Mouse (Mus musculus): Measurements from ENCODE around the gene Olfml1.
A peak's percentile ranks its signal among the peaks of the same experiment; 100 is the strongest.

The Olfml1 gene

GRCm38 (mm10) chr7:107563727-107564126, 3.5 kb upstream of the Olfml1 start:
- no peaks in the 10 kb centered on the region for H3K27me3 ChIP-seq (ENCODE audit: control insufficient read depth, insufficient read depth, low read length, poor library complexity, severe bottlenecking)

DNA sequence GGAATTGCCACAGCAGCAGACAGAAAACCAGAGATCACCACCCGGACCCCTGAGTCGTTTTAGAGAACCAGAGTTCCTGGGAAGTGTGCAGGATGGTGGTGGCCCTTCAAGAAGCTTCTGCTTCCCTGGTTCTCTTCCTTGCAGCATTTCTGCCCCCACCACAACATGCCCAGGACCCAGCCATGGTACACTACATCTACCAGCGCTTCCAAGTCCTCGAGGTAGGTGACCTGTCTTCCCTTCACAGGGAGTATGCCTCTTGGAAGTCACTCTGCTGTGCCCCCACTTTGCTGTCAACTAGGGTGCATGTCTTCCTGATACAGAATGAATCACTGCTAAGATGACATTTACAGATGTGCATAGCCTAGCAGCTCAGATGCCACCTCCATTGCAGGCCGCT, 428 bp downstream of the Olfml1 start:
- Histone ChIP-seq H3K27me3 (ENCODE audit: control insufficient read depth, insufficient read depth, low read length, poor library complexity, severe bottlenecking) (no peaks in the 10 kb centered on the region), H3K36me3 (ENCODE audit: control insufficient read depth, insufficient read depth, low read length, poor library complexity, severe bottlenecking) (no peaks in the 10 kb centered on the region)
- no peak for DNase-seq (ENCODE audit: low read depth, low spot score)

More at GRCm38 (mm10) chr7:107563727-107564126, 3.5 kb upstream of the Olfml1 start:
- no peaks in the 10 kb centered on the region for H3K36me3 ChIP-seq (ENCODE audit: control insufficient read depth, insufficient read depth, low read length, poor library complexity, severe bottlenecking)
- no peak for DNase-seq (ENCODE audit: low read depth, low spot score)

- no peak for DNase-seq (ENCODE audit: low read depth, low spot score)
- Histone ChIP-seq H3K36me3 (ENCODE audit: control insufficient read depth, insufficient read depth, low read length, poor library complexity, severe bottlenecking) (no peaks in the 10 kb centered on the region), H3K27me3 (ENCODE audit: control insufficient read depth, insufficient read depth, low read length, poor library complexity, severe bottlenecking) (no peaks in the 10 kb centered on the region)
Observed at GRCm38 (mm10) chr7:107568971-107569370, 1.7 kb downstream of the Olfml1 start.

GRCm38 (mm10) chr7:107573856-107574255, 6.6 kb downstream of the Olfml1 start:
- DNase-seq (ENCODE audit: low read depth, low spot score): peak; percentile 36
- Histone ChIP-seq H3K36me3 (ENCODE audit: control insufficient read depth, insufficient read depth, low read length, poor library complexity, severe bottlenecking) (no peaks in the 10 kb centered on the region), H3K27me3 (ENCODE audit: control insufficient read depth, insufficient read depth, low read length, poor library complexity, severe bottlenecking) (no peaks in the 10 kb centered on the region)

DNA sequence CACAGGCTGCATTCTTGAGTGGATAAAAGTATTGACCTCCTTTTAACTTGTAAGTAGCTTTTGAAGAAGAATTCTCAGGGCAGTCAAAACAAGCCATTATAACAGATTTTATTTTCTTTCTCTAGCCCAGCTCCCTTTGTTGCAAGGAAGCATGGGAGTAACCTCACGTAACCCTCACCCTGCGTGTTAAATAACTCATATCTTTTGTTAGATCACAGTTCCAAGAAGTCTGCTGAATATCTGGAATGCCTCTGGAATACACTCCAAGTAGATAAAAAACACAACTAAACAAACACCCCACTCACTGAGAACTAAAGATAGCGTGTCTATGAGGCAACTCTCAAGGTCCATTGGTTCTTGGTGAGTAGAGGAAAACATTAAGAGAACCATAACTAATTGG, 7.0 kb downstream of the Olfml1 start:
- DNase-seq (ENCODE audit: low read depth, low spot score): no peak
- Histone ChIP-seq H3K36me3 (ENCODE audit: control insufficient read depth, insufficient read depth, low read length, poor library complexity, severe bottlenecking) (no peaks in the 10 kb centered on the region), H3K27me3 (ENCODE audit: control insufficient read depth, insufficient read depth, low read length, poor library complexity, severe bottlenecking) (no peaks in the 10 kb centered on the region)

- no peaks in the 10 kb centered on the region for H3K36me3 ChIP-seq (ENCODE audit: control insufficient read depth, insufficient read depth, low read length, poor library complexity, severe bottlenecking)
- peak; percentile 30 for DNase-seq (ENCODE audit: low read depth, low spot score)
- H3K27me3 ChIP-seq (ENCODE audit: control insufficient read depth, insufficient read depth, low read length, poor library complexity, severe bottlenecking): no peaks in the 10 kb centered on the region
Observed at GRCm38 (mm10) chr7:107592641-107593040, 25.4 kb downstream of the Olfml1 start.

- H3K27me3 ChIP-seq (ENCODE audit: control insufficient read depth, insufficient read depth, low read length, poor library complexity, severe bottlenecking): no peaks in the 10 kb centered on the region
- no peaks in the 10 kb centered on the region for H3K36me3 ChIP-seq (ENCODE audit: control insufficient read depth, insufficient read depth, low read length, poor library complexity, severe bottlenecking)
- DNase-seq (ENCODE audit: low read depth, low spot score): peak; percentile 83
Observed at GRCm38 (mm10) chr7:107593904-107594303, 26.7 kb downstream of the Olfml1 start.

DNA sequence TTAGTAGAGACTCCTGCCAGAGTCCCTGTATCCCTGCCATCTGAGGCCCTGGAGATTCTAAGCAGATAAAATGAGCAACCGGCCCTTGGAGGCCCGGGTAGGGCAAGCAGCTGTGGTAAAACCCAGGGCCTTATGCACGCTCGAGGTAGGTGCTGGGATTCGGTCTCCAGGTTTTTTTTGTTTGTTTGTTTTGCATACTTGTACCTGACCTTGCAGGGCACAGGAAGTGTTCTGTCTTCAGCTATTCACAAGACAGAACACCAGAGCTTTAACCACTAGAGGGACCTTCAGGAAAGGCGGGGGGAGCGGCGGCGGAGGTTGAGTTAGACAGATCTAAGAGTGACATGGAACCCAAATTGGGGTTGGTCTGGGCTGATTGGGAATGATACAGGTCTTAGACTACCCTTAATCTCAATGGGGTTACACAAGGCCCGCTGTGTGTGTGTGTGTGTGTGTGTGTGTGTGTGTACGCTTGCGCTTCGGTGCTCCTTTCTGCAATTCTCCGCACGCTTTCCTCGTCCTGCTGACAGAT, 27.1 kb downstream of the Olfml1 start:
- H3K36me3 ChIP-seq (ENCODE audit: control insufficient read depth, insufficient read depth, low read length, poor library complexity, severe bottlenecking): no peaks in the 10 kb centered on the region
- DNase-seq (ENCODE audit: low read depth, low spot score): peak; percentile 79
- H3K27me3 ChIP-seq (ENCODE audit: control insufficient read depth, insufficient read depth, low read length, poor library complexity, severe bottlenecking): no peaks in the 10 kb centered on the region

DNA sequence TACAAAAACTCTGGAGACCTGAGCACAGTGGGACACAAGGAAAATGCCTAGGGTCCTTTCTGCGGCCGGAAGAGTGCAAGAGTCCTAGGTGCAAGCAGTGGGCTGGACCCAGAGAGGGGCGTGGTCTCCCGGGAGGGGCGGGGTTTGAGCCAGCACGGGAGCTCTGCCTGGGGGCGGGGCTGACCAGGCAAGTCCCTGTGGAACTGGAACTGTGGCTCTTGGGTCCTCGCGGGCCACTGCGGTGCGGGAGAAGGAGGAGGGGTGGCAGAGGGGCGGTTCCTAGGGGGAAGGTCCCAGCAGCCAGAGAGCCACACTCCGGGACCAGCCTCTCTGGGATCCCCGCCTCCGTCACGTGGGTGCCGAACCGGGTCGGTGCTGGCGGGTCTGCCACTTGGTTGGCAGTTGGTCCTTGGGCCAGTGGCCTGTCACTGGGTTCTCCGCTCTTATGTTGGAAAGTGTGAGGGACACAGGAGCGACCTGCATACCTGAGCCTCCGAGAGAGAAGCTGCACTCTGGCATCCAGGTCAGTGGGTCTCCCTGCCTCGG, 27.7 kb downstream of the Olfml1 start, which contains the start of gene Ppfibp2:
Gene Ppfibp2 (plus strand): TSS at position 351 of the 546 bp plus-strand sequence.
- peak; percentile 89 for DNase-seq (ENCODE audit: low read depth, low spot score)
- Histone ChIP-seq H3K36me3 (ENCODE audit: control insufficient read depth, insufficient read depth, low read length, poor library complexity, severe bottlenecking) (no peaks in the 10 kb centered on the region), H3K27me3 (ENCODE audit: control insufficient read depth, insufficient read depth, low read length, poor library complexity, severe bottlenecking) (no peaks in the 10 kb centered on the region)

GRCm38 (mm10) chr7:107595426-107595825, 28.2 kb downstream of the Olfml1 start:
- DNase-seq (ENCODE audit: low read depth, low spot score): no peak
- Histone ChIP-seq H3K36me3 (ENCODE audit: control insufficient read depth, insufficient read depth, low read length, poor library complexity, severe bottlenecking) (no peaks in the 10 kb centered on the region), H3K27me3 (ENCODE audit: control insufficient read depth, insufficient read depth, low read length, poor library complexity, severe bottlenecking) (no peaks in the 10 kb centered on the region)

GRCm38 (mm10) chr7:107596753-107597152, 29.5 kb downstream of the Olfml1 start:
- no peak for DNase-seq (ENCODE audit: low read depth, low spot score)
- Histone ChIP-seq H3K36me3 (ENCODE audit: control insufficient read depth, insufficient read depth, low read length, poor library complexity, severe bottlenecking) (no peaks in the 10 kb centered on the region), H3K27me3 (ENCODE audit: control insufficient read depth, insufficient read depth, low read length, poor library complexity, severe bottlenecking) (no peaks in the 10 kb centered on the region)

DNA sequence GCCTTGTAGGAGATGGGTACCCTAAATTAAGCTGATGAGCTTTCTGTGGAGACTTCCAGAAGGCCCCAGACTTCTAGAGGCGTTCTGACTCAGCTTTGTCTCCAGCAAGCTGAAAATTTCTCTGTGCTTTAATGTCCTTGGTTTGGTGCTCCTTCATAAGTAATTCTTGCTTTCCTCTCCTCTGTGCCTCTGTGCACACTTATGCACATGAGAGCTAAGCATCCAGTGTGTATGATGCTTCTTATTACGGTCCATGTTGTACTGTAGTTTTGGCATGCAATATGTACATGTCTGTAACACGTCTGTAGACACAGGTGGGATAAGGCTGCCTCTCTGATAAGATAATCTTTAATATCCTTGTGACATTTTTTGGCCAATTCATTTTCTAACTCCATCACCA, 30.7 kb downstream of the Olfml1 start:
- DNase-seq (ENCODE audit: low read depth, low spot score): no peak
- no peaks in the 10 kb centered on the region for H3K36me3 ChIP-seq (ENCODE audit: control insufficient read depth, insufficient read depth, low read length, poor library complexity, severe bottlenecking)
- H3K27me3 ChIP-seq (ENCODE audit: control insufficient read depth, insufficient read depth, low read length, poor library complexity, severe bottlenecking): no peaks in the 10 kb centered on the region

DNA sequence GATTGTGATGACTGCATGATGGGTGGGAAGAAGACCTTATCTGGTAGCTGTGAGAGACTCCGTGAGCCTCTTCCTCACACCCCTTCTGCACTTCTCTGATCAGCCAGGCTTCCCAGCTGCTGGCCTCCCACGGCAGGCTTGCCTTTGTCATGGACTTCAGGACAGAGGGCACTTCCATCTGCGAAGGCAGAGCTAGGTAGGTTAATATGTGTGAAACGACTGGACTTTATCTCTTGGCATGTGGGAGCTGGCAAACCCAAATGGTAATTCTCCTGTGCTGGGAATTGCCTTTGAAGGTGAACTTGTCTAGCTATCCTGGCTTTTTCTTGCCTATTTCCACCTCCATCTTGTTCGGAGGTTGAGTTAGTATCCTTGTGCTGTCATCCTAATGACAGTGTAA, 33.4 kb downstream of the Olfml1 start:
- no peak for DNase-seq (ENCODE audit: low read depth, low spot score)
- H3K27me3 ChIP-seq (ENCODE audit: control insufficient read depth, insufficient read depth, low read length, poor library complexity, severe bottlenecking): no peaks in the 10 kb centered on the region
- H3K36me3 ChIP-seq (ENCODE audit: control insufficient read depth, insufficient read depth, low read length, poor library complexity, severe bottlenecking): no peaks in the 10 kb centered on the region

- H3K36me3 ChIP-seq (ENCODE audit: control insufficient read depth, insufficient read depth, low read length, poor library complexity, severe bottlenecking): no peaks in the 10 kb centered on the region
- DNase-seq (ENCODE audit: low read depth, low spot score): no peak
- H3K27me3 ChIP-seq (ENCODE audit: control insufficient read depth, insufficient read depth, low read length, poor library complexity, severe bottlenecking): no peaks in the 10 kb centered on the region
Observed at GRCm38 (mm10) chr7:107602505-107602904, 35.3 kb downstream of the Olfml1 start.

DNA sequence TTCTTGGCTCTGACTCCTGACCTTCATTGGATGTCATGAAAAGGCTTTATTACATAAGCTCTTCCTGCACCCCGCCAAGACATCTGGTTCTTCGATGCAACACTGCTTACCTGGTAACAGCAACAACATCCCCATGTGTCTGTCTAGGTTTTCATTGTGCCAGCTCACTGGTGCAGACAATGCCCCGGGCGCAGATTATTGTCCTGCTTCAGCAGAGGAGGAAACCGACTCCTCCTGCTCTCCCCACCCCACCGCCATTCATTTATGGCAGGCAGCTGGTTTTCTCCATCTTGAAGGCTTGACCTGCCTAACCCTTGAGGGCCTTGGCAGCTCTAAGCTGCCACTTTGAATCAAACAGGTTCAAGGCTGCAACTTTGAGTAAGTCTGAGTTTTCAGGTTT, 35.7 kb downstream of the Olfml1 start:
- no peaks in the 10 kb centered on the region for H3K27me3 ChIP-seq (ENCODE audit: control insufficient read depth, insufficient read depth, low read length, poor library complexity, severe bottlenecking)
- DNase-seq (ENCODE audit: low read depth, low spot score): no peak

DNA sequence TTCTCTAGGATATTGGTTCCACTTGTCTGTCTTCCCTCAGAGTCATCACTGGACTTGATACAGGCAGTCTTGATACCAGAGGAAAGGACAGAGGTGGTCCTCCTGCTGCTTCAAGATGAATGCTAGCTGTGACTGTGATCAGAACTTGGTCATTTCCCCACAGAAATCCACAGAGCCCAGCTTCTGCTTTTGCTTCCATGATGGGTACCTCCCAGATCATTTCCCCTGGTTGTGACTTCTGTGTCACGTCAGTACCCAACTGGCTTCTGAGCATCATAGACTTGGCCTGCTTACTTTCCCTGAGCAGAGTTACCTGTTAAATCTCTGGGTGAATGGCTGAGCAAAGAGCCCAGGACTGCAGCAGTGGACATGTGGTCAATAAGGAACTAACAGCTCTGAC, 40.5 kb downstream of the Olfml1 start:
- no peaks in the 10 kb centered on the region for H3K36me3 ChIP-seq (ENCODE audit: control insufficient read depth, insufficient read depth, low read length, poor library complexity, severe bottlenecking)
- peak; percentile 45 for DNase-seq (ENCODE audit: low read depth, low spot score)
- H3K27me3 ChIP-seq (ENCODE audit: control insufficient read depth, insufficient read depth, low read length, poor library complexity, severe bottlenecking): no peaks in the 10 kb centered on the region

More for the DNA sequence above, 35.7 kb downstream of the Olfml1 start:
- no peaks in the 10 kb centered on the region for H3K36me3 ChIP-seq (ENCODE audit: control insufficient read depth, insufficient read depth, low read length, poor library complexity, severe bottlenecking)
